Mouse (Mus musculus): ENCODE measurements around the gene Pygb.

DNA sequence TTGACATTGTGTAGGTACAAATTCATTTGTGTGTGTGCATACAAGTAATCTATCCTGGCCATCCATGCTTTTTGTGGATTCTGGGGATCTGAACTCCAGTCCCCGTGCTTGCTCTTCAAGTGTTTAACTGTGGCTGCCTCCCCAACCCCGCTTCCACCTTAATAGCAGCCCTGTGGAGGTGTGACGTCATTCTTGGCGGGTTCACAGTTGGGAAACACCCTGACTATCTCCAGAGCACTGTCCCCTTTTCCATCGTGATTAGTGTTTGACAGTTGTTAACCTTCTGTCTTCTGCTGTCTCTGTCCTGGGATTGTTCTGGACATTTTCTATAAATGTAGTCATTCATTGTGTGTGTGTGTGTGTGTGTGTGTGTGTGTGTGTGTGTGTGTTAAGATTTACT, 24.1 kb downstream of the Pygb start:
- TF ChIP-seq CTCF (conservative IDR thresholded peaks at IDR 0.05 in 1 of 2, IDR thresholded peaks at IDR 0.05 in 1 of 2; ENCODE audit: low read depth in 2 of 2, low read length in 2 of 2) (no peak), ZC3H11A (IDR thresholded peaks at IDR 0.05; ENCODE audit: low read depth, low read length) (no peak), MYC (IDR thresholded peaks at IDR 0.05; ENCODE audit: low read depth, low read length) (no peak), ZKSCAN1 (IDR thresholded peaks at IDR 0.05; ENCODE audit: borderline replicate concordance, low read depth, low read length) (no peak), E2F4 (IDR thresholded peaks at IDR 0.05; ENCODE audit: insufficient replicate concordance, low read depth, low read length) (no peak), HCFC1 (IDR thresholded peaks at IDR 0.05; ENCODE audit: low read depth, low read length) (no peak)
